Mouse (Mus musculus) cerebellum, adult 11 months (tissue): ENCODE measurements around the gene Sirpb1c.
"Not testable (repeated sequence)": the region's sequence is repeated elsewhere in the genome, so short reads cannot be mapped to it uniquely, and the experiment has no call there.

Experiments
- DNase-seq: peaks from one replicate; pipeline ENCODE4 v3.0.0; 2022

The Sirpb1c gene

GRCm38 (mm10) chr3:15848280-15848679, at the start of gene Sirpb1c:
TSS of gene Sirpb1c (minus strand) at chr3:15848528.
- DNase-seq: not testable (repeated sequence)

- DNase-seq: no peak
These were observed 38.1 kb upstream of the Sirpb1c start for GRCm38 (mm10) chr3:15886380-15886779.

GRCm38 (mm10) chr3:15855773-15856172, 7.4 kb upstream of the Sirpb1c start:
- DNase-seq: not testable (repeated sequence)

GRCm38 (mm10) chr3:15849922-15850321, 1.6 kb upstream of the Sirpb1c start:
- no peak for DNase-seq

GRCm38 (mm10) chr3:15847332-15848047, 838 bp downstream of the Sirpb1c start:
- no peak for DNase-seq

GRCm38 (mm10) chr3:15773642-15774041, 74.7 kb downstream of the Sirpb1c start:
- DNase-seq: not testable (repeated sequence)
